Mouse (Mus musculus) cerebellum, adult 2 months (tissue): ENCODE data around the gene Slc4a5.

Source experiments
- CTCF ChIP-seq: fragments of 200-500 bp; IDR thresholded peaks from 2 replicates; pipeline ENCODE4 v1.5.1; 2011; ENCODE audit warnings: low read depth, mild to moderate bottlenecking, control low read depth, low read length, moderate library complexity, borderline replicate concordance; ENCODE audit not compliant: insufficient read depth
- POLR2A ChIP-seq: fragments of 200-500 bp; IDR thresholded peaks from 2 replicates; pipeline ENCODE4 v1.6.1; 2011; ENCODE audit warnings: low read length, control low read depth, borderline replicate concordance; ENCODE audit not compliant: insufficient read depth

GRCm38 (mm10) chr6:83322794-83323193, 103.2 kb downstream of the Slc4a5 start:
- TF ChIP-seq CTCF (no peak), POLR2A (no peak)
